Mouse (Mus musculus): Measurements from ENCODE around the gene Mkln1. TPM values are rescaled to one million over a fixed set of nuclear protein-coding genes. Genes with fewer than 3 reads are reported as not detected.

The Mkln1 gene
- polyA plus RNA-seq, 2 experiments: 39.4 to 133 TPM

GRCm38 (mm10) chr6:31372620-31373019 is 25.9 kb upstream of the Mkln1 start:
- Histone ChIP-seq H3K27ac (no peak overlapping the region), H3K27me3 (ENCODE audit: control insufficient read depth, insufficient read depth, low read length) (no peaks in the 10 kb centered on the region), H3K4me1 (replicated peaks; ENCODE audit: control insufficient read depth in 2 of 2, insufficient read depth in 2 of 2, low read length in 1 of 2) (no peaks in the 10 kb centered on the region), H3K9ac (replicated peaks) (no peak overlapping the region), H3K4me3 (ENCODE audit: insufficient read depth in 1 of 2, low read depth in 2 of 2, low read length in 2 of 2) (no peak overlapping the region), H3K36me3 (replicated peaks; ENCODE audit: control insufficient read depth, insufficient read depth, low read depth) (no peaks in the 10 kb centered on the region), H3K4me2 (ENCODE audit: low read depth) (no peak overlapping the region), H3K9me3 (ENCODE audit: control insufficient read depth, low read length) (no peaks in the 10 kb centered on the region)
- ATAC-seq (ENCODE audit: insufficient read depth) (no peak), DNase-seq (ENCODE audit: low read depth in 3 of 3, low spot score in 3 of 3) (no peak)
- WGBS (ENCODE audit: insufficient replicate concordance): 29% methylated on average over 3 of the region's 3 CpGs
- no peak for TF ChIP-seq CTCF (IDR thresholded peaks at IDR 0.05; ENCODE audit: low read depth)

- WGBS (ENCODE audit: insufficient replicate concordance): 50% methylated on average over 6 of the region's 6 CpGs
- H3K9me3 ChIP-seq (ENCODE audit: control insufficient read depth, low read length): no peaks in the 10 kb centered on the region
- no peak overlapping the region for H3K27ac ChIP-seq
- ATAC-seq (ENCODE audit: insufficient read depth) (no peak), DNase-seq (ENCODE audit: low read depth in 3 of 3, low spot score in 3 of 3) (no peak)
- no peaks in the 10 kb centered on the region for H3K27me3 ChIP-seq (ENCODE audit: control insufficient read depth, insufficient read depth, low read length)
- no peaks in the 10 kb centered on the region for H3K4me1 ChIP-seq (replicated peaks; ENCODE audit: control insufficient read depth in 2 of 2, insufficient read depth in 2 of 2, low read length in 1 of 2)
- no peak overlapping the region for H3K4me3 ChIP-seq (ENCODE audit: insufficient read depth in 1 of 2, low read depth in 2 of 2, low read length in 2 of 2)
- no peak overlapping the region for H3K9ac ChIP-seq (replicated peaks)
- H3K36me3 ChIP-seq (replicated peaks; ENCODE audit: control insufficient read depth, insufficient read depth, low read depth): no peaks in the 10 kb centered on the region
- H3K4me2 ChIP-seq (ENCODE audit: low read depth): no peak overlapping the region
- no peak for TF ChIP-seq EP300 (IDR thresholded peaks at IDR 0.05; ENCODE audit: low read depth)
- TF ChIP-seq CTCF (IDR thresholded peaks at IDR 0.05; ENCODE audit: low read depth): no peak
Measured at GRCm38 (mm10) chr6:31373084-31373673, 25.4 kb upstream of the Mkln1 start.

- no peak overlapping the region for H3K4me2 ChIP-seq (ENCODE audit: low read depth)
- no peaks in the 10 kb centered on the region for H3K9me3 ChIP-seq (ENCODE audit: control insufficient read depth, low read length)
- H3K4me3 ChIP-seq (ENCODE audit: insufficient read depth in 1 of 2, low read depth in 2 of 2, low read length in 2 of 2): no peak overlapping the region
- no peak overlapping the region for H3K9ac ChIP-seq (replicated peaks)
- 0 out of 4 replicates have a peak, but pooled peaks cover 0 to 3% of the 10 kb centered on the region in 2 experiments for H3K4me1 ChIP-seq (replicated peaks; ENCODE audit: control insufficient read depth in 2 of 2, insufficient read depth in 2 of 2, low read length in 1 of 2)
- TF ChIP-seq EP300 (IDR thresholded peaks at IDR 0.05; ENCODE audit: low read depth) (no peak), CTCF (IDR thresholded peaks at IDR 0.05; ENCODE audit: low read depth) (no peak)
- H3K27ac ChIP-seq: no peak overlapping the region
- H3K27me3 ChIP-seq (ENCODE audit: control insufficient read depth, insufficient read depth, low read length): no peaks in the 10 kb centered on the region
- 63% methylated on average over 7 of the region's 7 CpGs for WGBS (ENCODE audit: insufficient replicate concordance)
- DNase-seq (ENCODE audit: low read depth in 3 of 3, low spot score in 3 of 3): no peak
- no peak for ATAC-seq (ENCODE audit: insufficient read depth)
- no peaks in the 10 kb centered on the region for H3K36me3 ChIP-seq (replicated peaks; ENCODE audit: control insufficient read depth, insufficient read depth, low read depth)
Measured at GRCm38 (mm10) chr6:31382989-31383388, 15.5 kb upstream of the Mkln1 start.

GRCm38 (mm10) chr6:31384794-31385193 is 13.7 kb upstream of the Mkln1 start:
- Histone ChIP-seq H3K9ac (replicated peaks) (no peak overlapping the region), H3K4me1 (replicated peaks; ENCODE audit: control insufficient read depth in 2 of 2, insufficient read depth in 2 of 2, low read length in 1 of 2) (0 out of 4 replicates have a peak, but pooled peaks cover 0 to 3% of the 10 kb centered on the region in 2 experiments), H3K36me3 (replicated peaks; ENCODE audit: control insufficient read depth, insufficient read depth, low read depth) (no peaks in the 10 kb centered on the region), H3K9me3 (ENCODE audit: control insufficient read depth, low read length) (no peaks in the 10 kb centered on the region), H3K27me3 (ENCODE audit: control insufficient read depth, insufficient read depth, low read length) (no peaks in the 10 kb centered on the region), H3K4me2 (ENCODE audit: low read depth) (no peak overlapping the region), H3K27ac (no peak overlapping the region), H3K4me3 (ENCODE audit: insufficient read depth in 1 of 2, low read depth in 2 of 2, low read length in 2 of 2) (no peak overlapping the region)
- ATAC-seq (ENCODE audit: insufficient read depth): no peak
- TF ChIP-seq CTCF (IDR thresholded peaks at IDR 0.05; ENCODE audit: low read depth): no peak
- no peak for TF ChIP-seq EP300 (IDR thresholded peaks at IDR 0.05; ENCODE audit: low read depth)
- WGBS (ENCODE audit: insufficient replicate concordance): 69% methylated on average over 5 of the region's 5 CpGs
- DNase-seq (ENCODE audit: low read depth in 3 of 3, low spot score in 3 of 3): no peak

GRCm38 (mm10) chr6:31385281-31386145 is 13.0 kb upstream of the Mkln1 start:
- Histone ChIP-seq H3K27me3 (ENCODE audit: control insufficient read depth, insufficient read depth, low read length) (no peaks in the 10 kb centered on the region), H3K27ac (no peak overlapping the region), H3K4me3 (ENCODE audit: insufficient read depth in 1 of 2, low read depth in 2 of 2, low read length in 2 of 2) (no peak overlapping the region), H3K36me3 (replicated peaks; ENCODE audit: control insufficient read depth, insufficient read depth, low read depth) (no peaks in the 10 kb centered on the region), H3K9ac (replicated peaks) (no peak overlapping the region), H3K4me1 (replicated peaks; ENCODE audit: control insufficient read depth in 2 of 2, insufficient read depth in 2 of 2, low read length in 1 of 2) (0 out of 4 replicates have a peak, but pooled peaks cover 0 to 3% of the 10 kb centered on the region in 2 experiments), H3K4me2 (ENCODE audit: low read depth) (no peak overlapping the region), H3K9me3 (ENCODE audit: control insufficient read depth, low read length) (no peaks in the 10 kb centered on the region)
- ATAC-seq (ENCODE audit: insufficient read depth) (no peak), DNase-seq (ENCODE audit: low read depth in 3 of 3, low spot score in 3 of 3) (no peak)
- TF ChIP-seq EP300 (IDR thresholded peaks at IDR 0.05; ENCODE audit: low read depth): no peak
- no peak for TF ChIP-seq CTCF (IDR thresholded peaks at IDR 0.05; ENCODE audit: low read depth)
- 71% methylated on average over 10 of the region's 10 CpGs for WGBS (ENCODE audit: insufficient replicate concordance)

All from liver, embryonic 14.5 days (tissue).